Mouse (Mus musculus): Measurements from ENCODE around the gene Slc22a1. TPM values are rescaled to one million over a fixed set of nuclear protein-coding genes. Genes with fewer than 3 reads are reported as not detected.

The Slc22a1 gene
- polyA plus RNA-seq, 1 experiment from 2014 or later, result 42.4 TPM

DNA sequence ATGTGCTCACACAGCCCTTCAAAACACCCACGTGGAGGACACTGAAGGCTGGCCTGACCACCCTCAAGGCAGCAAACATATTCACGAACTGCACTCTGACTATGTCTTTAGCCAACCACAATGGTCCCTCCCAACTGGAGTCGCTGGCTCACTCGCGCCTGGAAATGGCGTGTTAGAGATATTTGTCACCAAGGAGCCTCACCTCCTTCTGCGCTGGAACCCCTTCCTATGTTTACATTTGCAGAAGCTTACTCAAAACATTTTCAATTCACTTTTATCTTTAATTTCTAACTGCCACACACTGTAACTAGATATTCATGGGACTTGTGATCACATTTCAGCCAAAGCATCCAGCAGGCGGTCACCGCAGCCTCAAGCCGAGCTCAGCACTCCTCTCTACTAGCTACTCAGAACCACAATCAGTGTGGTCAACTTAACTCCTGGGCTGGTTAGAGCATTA, 31.0 kb upstream of the Slc22a1 start:
- WGBS, result 83% methylated on average over 10 of the region's 10 CpGs
- no peak overlapping the region for H3K27ac ChIP-seq (replicated peaks in 1 of 2; ENCODE audit: control insufficient read depth in 1 of 2, insufficient read depth in 1 of 2, low read depth in 2 of 2, low read length in 2 of 2)
- no peak for ATAC-seq (ENCODE audit: insufficient number of reproducible peaks, insufficient read depth, low FRiP score, low read depth)
- H3K36me3 ChIP-seq (ENCODE audit: control insufficient read depth, insufficient read depth, low read length), result peaks cover 100% of the 10 kb centered on the region
- H3K9me3 ChIP-seq (ENCODE audit: control insufficient read depth, low read length), result no peaks in the 10 kb centered on the region
- H3K9ac ChIP-seq (ENCODE audit: low read length), result no peak overlapping the region
- H3K4me2 ChIP-seq (ENCODE audit: low read length), result no peak overlapping the region
- no peaks in the 10 kb centered on the region for H3K27me3 ChIP-seq (ENCODE audit: control insufficient read depth, insufficient read depth, low read length)
- H3K4me3 ChIP-seq (ENCODE audit: control insufficient read depth in 1 of 2, insufficient read depth in 1 of 2, low read depth in 1 of 2, low read length in 2 of 2), result no peak overlapping the region
- H3K4me1 ChIP-seq (ENCODE audit: control insufficient read depth in 2 of 2, insufficient read depth in 2 of 2, low read length in 2 of 2), result peaks cover 0 to 2% of the 10 kb centered on the region in 2 experiments; a peak in 2 of 4 replicates

GRCm38 (mm10) chr17:12702901-12703300, 27.3 kb upstream of the Slc22a1 start:
- H3K27me3 ChIP-seq (ENCODE audit: control insufficient read depth, insufficient read depth, low read length), result no peaks in the 10 kb centered on the region

DNA sequence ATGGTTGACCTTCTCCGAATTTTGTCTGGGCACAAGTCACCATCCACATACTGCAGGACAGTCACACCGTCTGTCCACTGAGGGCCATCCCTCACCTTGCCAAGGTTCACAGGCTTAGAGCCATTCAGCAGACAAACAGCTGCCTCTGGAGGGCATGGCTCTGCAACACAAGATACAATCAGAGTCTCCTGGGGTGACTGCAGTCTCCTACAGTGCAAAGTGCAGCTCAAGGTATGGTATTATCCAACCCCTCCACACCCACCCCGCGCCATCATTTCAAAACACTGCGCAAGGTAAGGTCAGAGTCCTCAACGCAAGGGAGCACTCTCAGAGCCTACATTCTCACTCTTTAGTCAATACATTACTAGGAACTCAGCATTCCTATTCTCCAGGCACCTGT, 24.7 kb upstream of the Slc22a1 start:
- Histone ChIP-seq H3K9me3 (ENCODE audit: control insufficient read depth, low read length) (no peaks in the 10 kb centered on the region), H3K27me3 (ENCODE audit: control insufficient read depth, insufficient read depth, low read length) (no peaks in the 10 kb centered on the region), H3K4me1 (ENCODE audit: control insufficient read depth in 2 of 2, insufficient read depth in 2 of 2, low read length in 2 of 2) (peaks cover 0 to 2% of the 10 kb centered on the region in 2 experiments; a peak in 1 of 4 replicates), H3K36me3 (ENCODE audit: control insufficient read depth, insufficient read depth, low read length) (peaks cover 99% of the 10 kb centered on the region), H3K4me3 (ENCODE audit: control insufficient read depth in 1 of 2, insufficient read depth in 1 of 2, low read depth in 1 of 2, low read length in 2 of 2) (no peak overlapping the region), H3K4me2 (ENCODE audit: low read length) (no peak overlapping the region), H3K27ac (replicated peaks in 1 of 2; ENCODE audit: control insufficient read depth in 1 of 2, insufficient read depth in 1 of 2, low read depth in 2 of 2, low read length in 2 of 2) (no peak overlapping the region), H3K9ac (ENCODE audit: low read length) (no peak overlapping the region)
- no peak for ATAC-seq (ENCODE audit: insufficient number of reproducible peaks, insufficient read depth, low FRiP score, low read depth)
- 94% methylated on average over 6 of the region's 6 CpGs for WGBS

More at GRCm38 (mm10) chr17:12702901-12703300, 27.3 kb upstream of the Slc22a1 start:
- peaks cover 0 to 2% of the 10 kb centered on the region in 2 experiments; a peak in 1 of 4 replicates for H3K4me1 ChIP-seq (ENCODE audit: control insufficient read depth in 2 of 2, insufficient read depth in 2 of 2, low read length in 2 of 2)
- ATAC-seq (ENCODE audit: insufficient number of reproducible peaks, insufficient read depth, low FRiP score, low read depth), result no peak
- H3K9me3 ChIP-seq (ENCODE audit: control insufficient read depth, low read length), result no peaks in the 10 kb centered on the region
- 35% methylated on average over 5 of the region's 5 CpGs for WGBS
- H3K4me2 ChIP-seq (ENCODE audit: low read length), result no peak overlapping the region
- 0 out of 4 replicates have a peak overlapping the region, but pooled peaks of 1 of the 2 experiments have one; percentile 19 for H3K27ac ChIP-seq (replicated peaks in 1 of 2; ENCODE audit: control insufficient read depth in 1 of 2, insufficient read depth in 1 of 2, low read depth in 2 of 2, low read length in 2 of 2)
- peaks cover 100% of the 10 kb centered on the region for H3K36me3 ChIP-seq (ENCODE audit: control insufficient read depth, insufficient read depth, low read length)
- H3K9ac ChIP-seq (ENCODE audit: low read length), result no peak overlapping the region
- H3K4me3 ChIP-seq (ENCODE audit: control insufficient read depth in 1 of 2, insufficient read depth in 1 of 2, low read depth in 1 of 2, low read length in 2 of 2), result no peak overlapping the region

GRCm38 (mm10) chr17:12691899-12692298, 16.3 kb upstream of the Slc22a1 start:
- ATAC-seq (ENCODE audit: insufficient number of reproducible peaks, insufficient read depth, low FRiP score, low read depth), result no peak
- Histone ChIP-seq H3K36me3 (ENCODE audit: control insufficient read depth, insufficient read depth, low read length) (peaks cover 99% of the 10 kb centered on the region), H3K27me3 (ENCODE audit: control insufficient read depth, insufficient read depth, low read length) (no peaks in the 10 kb centered on the region), H3K9me3 (ENCODE audit: control insufficient read depth, low read length) (no peaks in the 10 kb centered on the region), H3K4me1 (ENCODE audit: control insufficient read depth in 2 of 2, insufficient read depth in 2 of 2, low read length in 2 of 2) (peaks cover 18 to 25% of the 10 kb centered on the region in 2 experiments), H3K4me3 (ENCODE audit: control insufficient read depth in 1 of 2, insufficient read depth in 1 of 2, low read depth in 1 of 2, low read length in 2 of 2) (no peak overlapping the region), H3K9ac (ENCODE audit: low read length) (no peak overlapping the region), H3K4me2 (ENCODE audit: low read length) (no peak overlapping the region), H3K27ac (replicated peaks in 1 of 2; ENCODE audit: control insufficient read depth in 1 of 2, insufficient read depth in 1 of 2, low read depth in 2 of 2, low read length in 2 of 2) (no peak overlapping the region)
- WGBS, result 87% methylated on average over 7 of the region's 7 CpGs

DNA sequence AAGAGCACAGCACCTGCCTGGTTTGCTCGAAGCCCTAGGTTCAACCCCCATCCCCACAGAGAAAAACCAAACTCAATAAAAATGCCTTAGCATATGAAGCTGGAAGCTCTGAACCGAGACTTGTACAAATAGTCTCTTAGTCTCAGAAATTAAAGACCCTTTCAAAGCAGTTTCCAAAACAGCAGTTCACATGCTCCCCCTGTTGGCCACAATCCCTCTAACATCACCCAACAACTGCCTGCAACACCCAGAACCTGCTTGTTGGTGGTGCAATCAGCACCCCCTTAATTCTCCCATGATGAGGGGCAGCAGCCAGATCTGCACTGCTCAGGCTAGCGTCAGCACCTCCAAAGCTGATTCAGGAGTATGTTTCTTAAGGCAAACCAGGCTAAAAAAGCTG, 13.9 kb upstream of the Slc22a1 start:
- no peak overlapping the region for H3K4me3 ChIP-seq (ENCODE audit: control insufficient read depth in 1 of 2, insufficient read depth in 1 of 2, low read depth in 1 of 2, low read length in 2 of 2)
- no peaks in the 10 kb centered on the region for H3K9me3 ChIP-seq (ENCODE audit: control insufficient read depth, low read length)
- peaks cover 100% of the 10 kb centered on the region for H3K36me3 ChIP-seq (ENCODE audit: control insufficient read depth, insufficient read depth, low read length)
- H3K4me2 ChIP-seq (ENCODE audit: low read length), result no peak overlapping the region
- peaks cover 18 to 29% of the 10 kb centered on the region in 2 experiments for H3K4me1 ChIP-seq (ENCODE audit: control insufficient read depth in 2 of 2, insufficient read depth in 2 of 2, low read length in 2 of 2)
- H3K27me3 ChIP-seq (ENCODE audit: control insufficient read depth, insufficient read depth, low read length), result no peaks in the 10 kb centered on the region
- ATAC-seq (ENCODE audit: insufficient number of reproducible peaks, insufficient read depth, low FRiP score, low read depth), result no peak
- peak overlapping the region; percentile 19; the same call in 1 of the 2 replicates for H3K9ac ChIP-seq (ENCODE audit: low read length)
- WGBS, result 72% methylated on average over 3 of the region's 3 CpGs
- peak overlapping the region; percentile 62 to 70 for H3K27ac ChIP-seq (replicated peaks in 1 of 2; ENCODE audit: control insufficient read depth in 1 of 2, insufficient read depth in 1 of 2, low read depth in 2 of 2, low read length in 2 of 2)

GRCm38 (mm10) chr17:12688427-12689110, 12.9 kb upstream of the Slc22a1 start:
- peak overlapping the region; percentile 22 for H3K4me2 ChIP-seq (ENCODE audit: low read length)
- ATAC-seq (ENCODE audit: insufficient number of reproducible peaks, insufficient read depth, low FRiP score, low read depth), result peak; percentile 41
- peak overlapping the region; percentile 62 to 70 for H3K27ac ChIP-seq (replicated peaks in 1 of 2; ENCODE audit: control insufficient read depth in 1 of 2, insufficient read depth in 1 of 2, low read depth in 2 of 2, low read length in 2 of 2)
- H3K9me3 ChIP-seq (ENCODE audit: control insufficient read depth, low read length), result no peaks in the 10 kb centered on the region
- H3K4me1 ChIP-seq (ENCODE audit: control insufficient read depth in 2 of 2, insufficient read depth in 2 of 2, low read length in 2 of 2), result peaks cover 18 to 29% of the 10 kb centered on the region in 2 experiments
- H3K27me3 ChIP-seq (ENCODE audit: control insufficient read depth, insufficient read depth, low read length), result no peaks in the 10 kb centered on the region
- no peak overlapping the region for H3K4me3 ChIP-seq (ENCODE audit: control insufficient read depth in 1 of 2, insufficient read depth in 1 of 2, low read depth in 1 of 2, low read length in 2 of 2)
- H3K9ac ChIP-seq (ENCODE audit: low read length), result no peak overlapping the region
- peaks cover 100% of the 10 kb centered on the region for H3K36me3 ChIP-seq (ENCODE audit: control insufficient read depth, insufficient read depth, low read length)
- WGBS, result 38% methylated on average over 20 of the region's 20 CpGs

GRCm38 (mm10) chr17:12684928-12685624, 9.4 kb upstream of the Slc22a1 start:
- H3K36me3 ChIP-seq (ENCODE audit: control insufficient read depth, insufficient read depth, low read length), result peaks cover 99% of the 10 kb centered on the region
- H3K4me1 ChIP-seq (ENCODE audit: control insufficient read depth in 2 of 2, insufficient read depth in 2 of 2, low read length in 2 of 2), result peaks cover 18 to 27% of the 10 kb centered on the region in 2 experiments
- no peak overlapping the region for H3K9ac ChIP-seq (ENCODE audit: low read length)
- no peak for ATAC-seq (ENCODE audit: insufficient number of reproducible peaks, insufficient read depth, low FRiP score, low read depth)
- H3K27me3 ChIP-seq (ENCODE audit: control insufficient read depth, insufficient read depth, low read length), result no peaks in the 10 kb centered on the region
- WGBS, result 76% methylated on average over 7 of the region's 7 CpGs
- H3K4me2 ChIP-seq (ENCODE audit: low read length), result no peak overlapping the region
- H3K27ac ChIP-seq (replicated peaks in 1 of 2; ENCODE audit: control insufficient read depth in 1 of 2, insufficient read depth in 1 of 2, low read depth in 2 of 2, low read length in 2 of 2), result peak overlapping the region in 1 of 2 experiments; percentile 28; a peak in 1 of 4 replicates
- H3K4me3 ChIP-seq (ENCODE audit: control insufficient read depth in 1 of 2, insufficient read depth in 1 of 2, low read depth in 1 of 2, low read length in 2 of 2), result no peak overlapping the region
- H3K9me3 ChIP-seq (ENCODE audit: control insufficient read depth, low read length), result no peaks in the 10 kb centered on the region
